Mouse (Mus musculus): Measurements from ENCODE around the gene Sfrp5. TPM values are rescaled to one million over a fixed set of nuclear protein-coding genes. Genes with fewer than 3 reads are reported as not detected.

Sfrp5 gene
- total RNA-seq, 2 experiments from 2014 or later: 0.25 to 0.26 TPM

GRCm38 (mm10) chr19:42182673-42183072, 19.4 kb downstream of the Sfrp5 start:
- Histone ChIP-seq H3K27ac (no peak overlapping the region), H3K4me3 (no peak overlapping the region)
- no peak for DNase-seq (ENCODE audit: low spot score in 2 of 2)
- peak; percentile 80 for TF ChIP-seq CTCF (conservative IDR thresholded peaks at IDR 0.05)

GRCm38 (mm10) chr19:42179356-42179755, 22.7 kb downstream of the Sfrp5 start:
- no peak for TF ChIP-seq CTCF (conservative IDR thresholded peaks at IDR 0.05)
- Histone ChIP-seq H3K27ac (no peak overlapping the region), H3K4me3 (no peak overlapping the region)
- no peak for DNase-seq (ENCODE audit: low spot score in 2 of 2)

GRCm38 (mm10) chr19:42177461-42177860, 24.6 kb downstream of the Sfrp5 start:
- DNase-seq (ENCODE audit: low spot score in 2 of 2): no peak
- TF ChIP-seq CTCF (conservative IDR thresholded peaks at IDR 0.05): no peak

DNA sequence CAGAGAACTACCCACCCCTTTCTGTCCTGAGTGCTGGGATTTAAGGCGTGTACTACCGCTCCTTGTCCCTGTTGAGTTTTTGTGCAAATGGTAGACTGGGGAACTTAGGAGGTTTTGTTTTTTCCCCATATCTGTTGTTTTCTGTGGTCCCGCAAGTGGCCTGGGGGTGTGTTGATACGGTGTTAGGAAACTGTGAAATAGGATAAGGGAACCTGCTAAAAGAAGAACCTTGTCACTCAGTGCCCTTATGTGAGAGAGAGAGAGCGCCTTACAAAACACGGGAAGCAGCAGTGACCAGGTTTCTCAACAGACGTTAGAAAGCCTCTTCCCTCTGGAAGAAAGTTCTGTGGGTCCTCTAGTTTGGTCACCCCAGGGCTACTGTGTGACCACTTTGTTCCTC, 25.2 kb downstream of the Sfrp5 start:
- no peak for TF ChIP-seq CTCF (conservative IDR thresholded peaks at IDR 0.05)
- Histone ChIP-seq H3K4me3 (no peak overlapping the region), H3K27ac (no peak overlapping the region)
- DNase-seq (ENCODE audit: low spot score in 2 of 2): no peak

More at GRCm38 (mm10) chr19:42177461-42177860, 24.6 kb downstream of the Sfrp5 start:
- Histone ChIP-seq H3K4me3 (no peak overlapping the region), H3K27ac (no peak overlapping the region)

GRCm38 (mm10) chr19:42170025-42170969, 31.8 kb downstream of the Sfrp5 start:
- peak overlapping the region; percentile 89 for H3K27ac ChIP-seq
- DNase-seq (ENCODE audit: low spot score in 2 of 2): peak; percentile 90 to 94
- peak overlapping the region; percentile 96 for H3K4me3 ChIP-seq
- TF ChIP-seq CTCF (conservative IDR thresholded peaks at IDR 0.05): no peak

- Histone ChIP-seq H3K27ac (peak overlapping the region; percentile 89; the same call in 1 of the 2 replicates), H3K4me3 (no peak overlapping the region)
- no peak for DNase-seq (ENCODE audit: low spot score in 2 of 2)
- no peak for TF ChIP-seq CTCF (conservative IDR thresholded peaks at IDR 0.05)
Measured at GRCm38 (mm10) chr19:42169322-42169975, 32.6 kb downstream of the Sfrp5 start.

DNA sequence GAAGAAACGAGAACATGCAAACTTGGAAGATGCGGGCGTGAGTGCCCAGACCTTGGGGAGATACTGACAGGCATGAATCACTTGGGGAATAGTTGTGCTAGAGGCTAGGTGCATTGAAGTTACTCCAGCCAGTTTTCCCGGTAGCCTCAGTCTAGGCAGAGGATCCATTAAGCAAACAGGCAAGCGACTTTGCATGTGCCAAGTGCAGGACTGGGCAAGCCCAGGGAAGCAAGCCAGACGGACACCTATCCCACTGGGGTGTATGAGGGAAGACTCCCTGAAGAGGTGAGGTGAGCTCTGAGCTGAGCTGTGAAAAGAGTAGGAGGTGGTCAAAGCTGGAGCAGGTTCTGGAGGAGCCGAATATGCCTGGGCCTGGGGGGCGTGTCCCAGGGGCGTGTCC, 34.6 kb downstream of the Sfrp5 start:
- no peak for TF ChIP-seq CTCF (conservative IDR thresholded peaks at IDR 0.05)
- no peak overlapping the region for H3K4me3 ChIP-seq

GRCm38 (mm10) chr19:42166766-42167165, 35.3 kb downstream of the Sfrp5 start:
- TF ChIP-seq CTCF (conservative IDR thresholded peaks at IDR 0.05): no peak
- DNase-seq (ENCODE audit: low spot score in 2 of 2): no peak
- H3K27ac ChIP-seq: no peak overlapping the region
- no peak overlapping the region for H3K4me3 ChIP-seq

More for the DNA sequence above, 34.6 kb downstream of the Sfrp5 start:
- DNase-seq (ENCODE audit: low spot score in 2 of 2): no peak
- no peak overlapping the region for H3K27ac ChIP-seq

- peak; percentile 81 to 91 for DNase-seq (ENCODE audit: low spot score in 2 of 2)
- peak; percentile 95 for TF ChIP-seq CTCF (conservative IDR thresholded peaks at IDR 0.05)
- Histone ChIP-seq H3K27ac (peak overlapping the region; percentile 49; the same call in 1 of the 2 replicates), H3K4me3 (peak overlapping the region; percentile 47)
Measured at GRCm38 (mm10) chr19:42166130-42166529, 35.9 kb downstream of the Sfrp5 start.

DNA sequence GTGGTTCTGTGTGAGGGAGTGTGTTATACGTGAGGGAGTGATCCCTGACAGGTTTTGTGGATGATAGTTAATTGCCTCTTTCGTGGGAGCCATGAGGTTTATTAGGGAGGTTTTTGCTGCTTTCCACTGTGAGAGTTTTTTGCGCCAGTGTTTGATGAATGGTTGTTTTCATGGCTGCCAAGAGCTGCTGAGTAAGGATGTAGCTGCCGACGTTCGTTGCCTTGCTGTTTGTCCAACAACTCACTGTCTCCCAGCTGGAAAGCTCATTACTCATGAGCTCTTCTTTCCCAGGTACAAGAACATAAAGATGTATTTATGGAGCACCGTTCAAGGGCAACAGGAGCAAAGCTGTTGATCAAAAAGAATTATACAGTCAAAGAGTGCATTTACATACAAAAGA, 37.9 kb downstream of the Sfrp5 start:
- Histone ChIP-seq H3K4me3 (no peak overlapping the region), H3K27ac (no peak overlapping the region)
- no peak for TF ChIP-seq CTCF (conservative IDR thresholded peaks at IDR 0.05)
- no peak for DNase-seq (ENCODE audit: low spot score in 2 of 2)

GRCm38 (mm10) chr19:42163764-42164163, 38.3 kb downstream of the Sfrp5 start, which contains the start of gene Zfyve27:
Gene Zfyve27 (plus strand): TSS chr19:42163951.
- H3K27ac ChIP-seq: no peak within 1 kb of the TSS
- no peak within 1 kb of the TSS for H3K4me3 ChIP-seq
- TF ChIP-seq CTCF (conservative IDR thresholded peaks at IDR 0.05): no peak
- DNase-seq (ENCODE audit: low spot score in 2 of 2): no peak

GRCm38 (mm10) chr19:42158246-42159017, 43.6 kb downstream of the Sfrp5 start:
- Histone ChIP-seq H3K27ac (no peak overlapping the region), H3K4me3 (no peak overlapping the region)
- TF ChIP-seq CTCF (conservative IDR thresholded peaks at IDR 0.05): no peak
- DNase-seq (ENCODE audit: low spot score in 2 of 2): no peak
